Comparison of ENCODE assay signal across 15 mouse cellular contexts in the genomic region with DNA sequence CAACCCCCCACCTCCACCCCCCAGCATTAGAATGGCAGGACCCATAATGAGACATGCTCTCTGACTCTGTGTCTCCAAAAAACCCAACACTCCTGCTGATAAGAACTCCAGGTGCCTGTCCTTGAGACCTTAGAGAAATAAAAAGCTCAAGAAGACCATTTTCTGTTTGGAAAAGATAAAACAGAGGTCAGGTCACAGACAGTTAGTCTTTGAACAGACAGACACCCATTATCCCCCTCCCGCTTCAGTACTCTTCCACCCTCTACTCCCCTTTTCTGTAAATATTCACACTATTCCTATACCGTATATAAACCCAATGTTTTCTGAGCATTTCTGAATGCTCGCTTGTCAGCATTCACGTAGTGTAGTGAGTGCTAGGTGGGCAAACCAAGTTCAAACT. TPM values are rescaled to one million over a fixed set of nuclear protein-coding genes. Genes with fewer than 3 reads are reported as not detected.
DNase-seq lines count a peak whose midpoint lies in the region; ATAC-seq and TF ChIP-seq lines count a peak whose summit lies in the region.
"Had no signal": no experiment of that assay in that cellular context is flagged by ENCODE, and none has a peak within 500 bp of the region (broad histone marks: within the 10 kb centered on the region; RNA-seq: fewer than 3 reads in every experiment).

No protein-coding gene starts in this region.

- no peak overlapping the region for H3K4me2 ChIP-seq in heart, postnatal 0 days (ENCODE audit: low read depth, low read length)
- H3K4me2 ChIP-seq in liver, embryonic 13.5 days: no peak overlapping the region
- H3K4me2 ChIP-seq in liver, embryonic 11.5 days: no peak overlapping the region
- H3K4me2 ChIP-seq: forebrain, embryonic 13.5 days; limb, embryonic 13.5 days; midbrain, embryonic 11.5 days had no signal

- H3K4me1 ChIP-seq in heart, embryonic 10.5 days: peaks cover 25% of the 10 kb centered on the region
- peaks cover 9% of the 10 kb centered on the region; the same call in 1 of the 2 replicates for H3K4me1 ChIP-seq in heart, postnatal 0 days (ENCODE audit: control insufficient read depth, insufficient read depth)
- H3K4me1 ChIP-seq in liver, embryonic 13.5 days (replicated peaks): peaks cover 21% of the 10 kb centered on the region
- peaks cover 16% of the 10 kb centered on the region for H3K4me1 ChIP-seq in liver, embryonic 11.5 days (replicated peaks; ENCODE audit: control insufficient read depth, insufficient read depth, low read length)

- H3K9ac ChIP-seq in heart, postnatal 0 days (replicated peaks; ENCODE audit: low read depth, low read length): no peak overlapping the region
- no peak overlapping the region for H3K9ac ChIP-seq in liver, embryonic 13.5 days
- H3K9ac ChIP-seq in liver, embryonic 11.5 days (ENCODE audit: low read depth, low read length): no peak overlapping the region
- H3K9ac ChIP-seq: forebrain, embryonic 13.5 days; limb, embryonic 13.5 days had no signal

- H3K9me3 ChIP-seq in heart, embryonic 10.5 days: no peaks in the 10 kb centered on the region
- H3K9me3 ChIP-seq in heart, postnatal 0 days (replicated peaks; ENCODE audit: control insufficient read depth, low read length): no peaks in the 10 kb centered on the region
- no peaks in the 10 kb centered on the region for H3K9me3 ChIP-seq in liver, embryonic 13.5 days (replicated peaks)
- no peaks in the 10 kb centered on the region for H3K9me3 ChIP-seq in liver, embryonic 11.5 days (ENCODE audit: control insufficient read depth, low read length)
- H3K9me3 ChIP-seq: forebrain, embryonic 13.5 days; limb, embryonic 13.5 days had no signal

- no peak overlapping the region for H3K4me3 ChIP-seq in heart, embryonic 10.5 days
- no peak overlapping the region for H3K4me3 ChIP-seq in heart, postnatal 0 days (ENCODE audit: low read depth, low read length)
- H3K4me3 ChIP-seq in liver, embryonic 13.5 days (replicated peaks): no peak overlapping the region
- H3K4me3 ChIP-seq in liver, embryonic 11.5 days (ENCODE audit: low read depth, low read length): no peak overlapping the region
- H3K4me3 ChIP-seq: forebrain, embryonic 13.5 days; limb, embryonic 13.5 days had no signal

- no peak for TF ChIP-seq EP300 in heart, postnatal 0 days (IDR thresholded peaks at IDR 0.05; ENCODE audit: low read depth)

- intact Hi-C loops in heart, postnatal 14 days (cut with DNase I): no loop called here

- peak overlapping the region; percentile 30; the same call in 1 of the 2 replicates for H3K27ac ChIP-seq in heart, embryonic 10.5 days
- peak overlapping the region; percentile 22; the same call in 1 of the 2 replicates for H3K27ac ChIP-seq in heart, postnatal 0 days (ENCODE audit: low read depth)
- H3K27ac ChIP-seq in liver, embryonic 13.5 days: no peak overlapping the region
- H3K27ac ChIP-seq in liver, embryonic 11.5 days (ENCODE audit: low read depth, low read length): no peak overlapping the region
- H3K27ac ChIP-seq: forebrain, embryonic 13.5 days; kidney, postnatal 0 days; limb, embryonic 13.5 days had no signal

- no peaks in the 10 kb centered on the region for H3K36me3 ChIP-seq in heart, embryonic 10.5 days
- no peaks in the 10 kb centered on the region for H3K36me3 ChIP-seq in heart, postnatal 0 days (replicated peaks; ENCODE audit: control insufficient read depth, insufficient read depth, low read length)
- no peaks in the 10 kb centered on the region for H3K36me3 ChIP-seq in liver, embryonic 13.5 days
- H3K36me3 ChIP-seq in liver, embryonic 11.5 days (ENCODE audit: control insufficient read depth, insufficient read depth, low read length): no peaks in the 10 kb centered on the region
- H3K36me3 ChIP-seq: limb, embryonic 13.5 days had no signal

- TF ChIP-seq CTCF in heart, postnatal 0 days (IDR thresholded peaks at IDR 0.05; ENCODE audit: low read depth): no peak

- no peak for ATAC-seq in heart, postnatal 0 days (ENCODE audit: insufficient read depth, low read depth)
- peak; percentile 43; the same call in 1 of the 2 replicates for ATAC-seq in liver, embryonic 13.5 days (ENCODE audit: low read depth)
- ATAC-seq in liver, embryonic 11.5 days (replicated peaks; ENCODE audit: low FRiP score): no peak
- peak; percentile 22; the same call in 1 of the 2 replicates for ATAC-seq in megakaryocyte progenitor cell, adult 5-6 weeks (replicated peaks; ENCODE audit: poor library complexity)

- H3K27me3 ChIP-seq in heart, embryonic 10.5 days (ENCODE audit: insufficient read depth, poor library complexity, severe bottlenecking): no peaks in the 10 kb centered on the region
- H3K27me3 ChIP-seq in heart, postnatal 0 days (ENCODE audit: control insufficient read depth, insufficient read depth, low read length): no peaks in the 10 kb centered on the region
- H3K27me3 ChIP-seq in liver, embryonic 13.5 days: no peaks in the 10 kb centered on the region
- no peaks in the 10 kb centered on the region for H3K27me3 ChIP-seq in liver, embryonic 11.5 days (replicated peaks; ENCODE audit: control insufficient read depth, insufficient read depth, low read length)
- H3K27me3 ChIP-seq: CH12.LX; forebrain, embryonic 13.5 days; limb, embryonic 13.5 days had no signal

- 63% methylated on average over 4 of the region's 4 CpGs for WGBS in heart, embryonic 10.5 days
- 74% methylated on average over 4 of the region's 4 CpGs for WGBS in heart, postnatal 0 days
- 53% methylated on average over 4 of the region's 4 CpGs for WGBS in liver, embryonic 13.5 days (ENCODE audit: insufficient replicate concordance)
- WGBS in liver, embryonic 11.5 days: 49% methylated on average over 4 of the region's 4 CpGs

- DNase-seq in heart, embryonic 10.5 days (ENCODE audit: low spot score): no peak
- DNase-seq in heart, adult 9 months (ENCODE audit: low spot score in 2 of 2): no peak
- no peak for DNase-seq in heart, postnatal 0 days (ENCODE audit: low spot score)
- DNase-seq in heart, postnatal 14 days: no peak
- no peak for DNase-seq in liver, embryonic 13.5 days
- DNase-seq in liver, embryonic 11.5 days (ENCODE audit: low spot score): no peak
- no peak for DNase-seq in thymus, postnatal 0 days (ENCODE audit: low spot score)
- DNase-seq: cerebellum, adult 18-20 months; thymus, postnatal 36 days had no signal

RNA-seq across cellular contexts. Expression of gene Klhl25, which starts 41.9 kb away (rescaled TPM):
- 12.7 and 15.0 TPM in 2 replicates for polyA plus RNA-seq in heart, embryonic 10.5 days (2016; fragmentation: Nextera tagmentation; extraction: Ambion mirVana)
- total RNA-seq in heart, postnatal 0 days (2014; rRNA removed; ENCODE audit: low replicate concordance): 15.0 and 20.7 TPM in 2 replicates
- 4.9 and 5.7 TPM in 2 replicates for polyA plus RNA-seq in heart, postnatal 0 days (2015; fragmentation: Nextera tagmentation; extraction: Ambion mirVana)
- total RNA-seq in heart, postnatal 14 days (2021): 1 to 10 TPM; 6.5 to 7.4 TPM
- 10.3 and 11.3 TPM in 2 replicates for polyA plus RNA-seq in liver, embryonic 13.5 days (2015; fragmentation: Nextera tagmentation; extraction: Ambion mirVana)
- polyA plus RNA-seq in liver, embryonic 11.5 days (2014; fragmentation: Nextera tagmentation; extraction: Ambion mirVana): 11.6 and 12.9 TPM in 2 replicates
- 4.0 and 5.4 TPM in 2 replicates for total RNA-seq in megakaryocyte progenitor cell, adult 5-6 weeks (2015)
- 8.7 and 9.0 TPM in 2 replicates for total RNA-seq in megakaryocyte progenitor cell, adult 5-6 weeks (2017)
- 13.2 and 13.3 TPM in 2 replicates for polyA plus RNA-seq in thymus, postnatal 0 days (2015; fragmentation: Nextera tagmentation; extraction: Ambion mirVana)

Comparison
In these comparisons a context has a peak if more than half of its experiments do, and no peak if none do; other contexts are left out.
1. ATAC-seq: peak in liver, embryonic 13.5 days (single experiment) and megakaryocyte progenitor cell, adult 5-6 weeks (single experiment); none in heart, postnatal 0 days (single experiment) and liver, embryonic 11.5 days (single experiment).
2. H3K27ac ChIP-seq: peak in heart, embryonic 10.5 days (single experiment) and heart, postnatal 0 days (single experiment); none in liver, embryonic 13.5 days (single experiment) and liver, embryonic 11.5 days (single experiment).